Mouse (Mus musculus): ENCODE measurements around the gene Armc2.

DNA sequence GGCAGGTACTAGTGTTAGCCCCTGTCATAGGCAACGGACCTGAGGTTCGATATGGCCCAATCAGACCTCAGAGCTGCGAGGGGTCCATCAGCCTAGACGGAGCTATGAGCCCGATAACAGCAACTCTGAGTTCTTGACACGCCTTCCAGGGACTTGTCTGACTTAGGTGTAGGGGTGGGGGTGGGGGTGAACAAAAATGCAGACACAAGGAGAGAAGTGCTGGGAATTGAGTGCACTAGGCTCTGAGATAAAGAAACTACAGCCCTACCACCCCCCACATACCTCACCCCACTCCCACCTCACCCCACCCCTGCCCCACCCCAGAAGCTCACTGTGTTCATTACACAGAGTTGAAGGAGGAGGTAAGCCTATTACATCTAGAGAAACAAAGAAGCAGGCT is 32.8 kb upstream of the Armc2 start:
- no peak for TF ChIP-seq CTCF (IDR thresholded peaks at IDR 0.05; ENCODE audit: low read depth, low read length)
- no peak for TF ChIP-seq GATA1 (IDR thresholded peaks at IDR 0.05; ENCODE audit: borderline replicate concordance, low read length)
- no peak for TF ChIP-seq TAL1 (conservative IDR thresholded peaks at IDR 0.05; ENCODE audit: low read depth, low read length)

All from G1E (cell line).